Mouse (Mus musculus): ENCODE measurements at regions not wholly inside any gene's neighbourhood (a gene's known extent, or its start where the extent isn't known, plus 50 kb on each side); places are given as distances from the start of the nearest gene placed in this dataset.

DNA sequence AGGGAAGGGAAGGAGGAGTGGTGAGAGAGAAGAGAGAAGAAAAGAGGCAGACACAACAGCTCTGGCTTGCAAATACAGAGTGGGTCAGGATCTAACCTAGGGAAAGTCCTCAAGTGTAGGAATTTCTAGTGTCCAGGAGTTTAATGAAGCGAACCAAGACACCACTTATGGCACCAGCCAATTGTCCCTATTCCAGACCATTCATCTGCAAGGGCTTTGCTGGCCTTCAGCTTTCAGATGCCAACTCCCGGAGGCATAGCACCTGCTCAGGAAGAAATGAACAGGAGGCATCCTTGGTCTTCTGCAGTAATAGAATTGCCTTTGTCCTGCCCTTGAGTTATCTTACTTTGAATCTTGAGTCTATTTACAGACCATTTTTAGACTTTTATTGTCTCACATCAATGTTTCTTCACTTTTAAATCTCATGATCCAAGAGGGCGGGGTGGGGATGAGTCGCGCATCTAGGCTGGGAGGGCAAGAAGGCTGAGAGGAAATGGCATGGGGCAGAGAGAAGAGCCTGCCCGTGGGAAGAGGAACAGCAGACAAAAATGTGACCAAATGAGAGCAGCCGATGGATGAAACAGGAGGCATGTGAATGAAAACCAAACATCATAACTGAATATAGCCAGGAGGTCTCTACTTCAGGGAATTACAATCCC, 190.1 kb upstream of the Hmga2 start:
- no peak for DNase-seq

DNA sequence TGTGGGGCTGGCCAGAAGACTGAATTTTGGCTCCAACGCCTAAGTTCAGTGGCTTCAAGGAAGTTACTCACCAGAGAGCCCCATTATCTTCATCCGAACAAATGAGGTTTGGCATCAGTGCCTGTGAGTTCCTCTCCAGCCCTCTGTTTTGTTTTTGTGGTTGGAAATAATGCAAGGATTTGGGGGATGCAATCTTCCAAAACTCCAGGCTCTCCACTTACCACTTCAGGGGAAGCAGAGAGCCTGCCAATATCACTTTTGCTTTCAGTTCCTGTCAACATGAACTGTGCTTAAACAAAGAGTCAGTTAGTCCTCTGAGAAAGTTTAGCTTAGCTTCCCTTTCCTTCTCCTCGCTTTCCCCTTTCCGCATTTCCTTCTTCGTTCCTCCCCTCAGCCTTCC, 189.4 kb upstream of the Hmga2 start:
- no peak for DNase-seq

DNA sequence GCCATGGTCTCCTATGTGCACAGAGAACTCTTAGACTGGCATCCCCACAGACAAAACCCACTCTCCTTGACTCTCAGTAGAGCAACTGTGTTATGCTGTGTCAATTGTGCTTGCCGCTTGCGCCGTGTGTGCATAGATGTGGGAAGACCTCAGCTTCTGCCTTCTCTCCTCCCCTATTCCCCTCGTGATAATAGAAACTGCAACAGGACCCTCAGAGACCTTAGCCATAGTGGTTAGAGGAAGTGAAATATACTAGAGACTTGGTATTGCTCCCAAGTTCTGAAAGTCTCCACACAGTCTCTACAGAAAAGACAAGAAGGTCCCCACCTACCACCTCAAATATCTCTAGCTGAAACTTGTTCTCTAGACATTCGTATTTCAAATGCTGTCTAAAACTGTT, 188.2 kb upstream of the Hmga2 start:
- no peak for DNase-seq

- DNase-seq: peak; percentile 18
Measured at GRCm38 (mm10) chr10:120663396-120663795, 187.1 kb upstream of the Hmga2 start.

- no peak for DNase-seq
Measured at GRCm38 (mm10) chr10:120660503-120660902, 184.2 kb upstream of the Hmga2 start.

DNA sequence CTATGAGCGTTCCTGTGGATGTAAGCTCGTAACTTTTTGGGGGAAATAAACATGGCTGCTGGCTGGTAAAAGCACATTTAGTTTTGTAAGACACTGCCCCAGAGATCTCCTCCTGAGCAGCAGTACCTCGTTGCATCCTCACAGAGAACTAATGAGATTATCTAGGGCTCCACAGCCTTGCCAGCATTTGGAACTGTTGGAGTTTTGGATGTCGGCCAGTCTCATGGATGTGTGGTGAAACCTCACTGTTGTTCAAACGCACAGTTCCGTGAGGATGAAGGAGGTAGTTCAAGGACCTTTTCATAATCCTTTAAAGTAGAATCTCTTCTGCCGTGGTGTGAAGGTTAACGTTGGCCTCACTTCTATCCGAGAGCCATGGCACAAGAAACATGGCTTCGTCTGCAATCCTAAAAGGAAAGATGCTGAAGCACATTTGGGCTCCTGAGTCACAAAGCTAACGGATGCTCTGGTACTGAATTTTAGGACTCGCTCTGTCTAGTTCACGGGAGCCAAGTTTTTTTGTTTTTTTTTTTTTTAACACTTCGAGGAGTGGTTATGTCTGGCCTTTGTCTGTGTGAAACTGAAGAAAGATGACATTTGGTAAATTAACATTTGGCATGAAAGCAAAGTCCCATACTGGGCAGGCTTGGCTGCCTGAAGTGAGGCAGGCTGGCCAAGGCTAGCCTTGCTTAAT, 179.1 kb upstream of the Hmga2 start:
- no peak for DNase-seq

DNA sequence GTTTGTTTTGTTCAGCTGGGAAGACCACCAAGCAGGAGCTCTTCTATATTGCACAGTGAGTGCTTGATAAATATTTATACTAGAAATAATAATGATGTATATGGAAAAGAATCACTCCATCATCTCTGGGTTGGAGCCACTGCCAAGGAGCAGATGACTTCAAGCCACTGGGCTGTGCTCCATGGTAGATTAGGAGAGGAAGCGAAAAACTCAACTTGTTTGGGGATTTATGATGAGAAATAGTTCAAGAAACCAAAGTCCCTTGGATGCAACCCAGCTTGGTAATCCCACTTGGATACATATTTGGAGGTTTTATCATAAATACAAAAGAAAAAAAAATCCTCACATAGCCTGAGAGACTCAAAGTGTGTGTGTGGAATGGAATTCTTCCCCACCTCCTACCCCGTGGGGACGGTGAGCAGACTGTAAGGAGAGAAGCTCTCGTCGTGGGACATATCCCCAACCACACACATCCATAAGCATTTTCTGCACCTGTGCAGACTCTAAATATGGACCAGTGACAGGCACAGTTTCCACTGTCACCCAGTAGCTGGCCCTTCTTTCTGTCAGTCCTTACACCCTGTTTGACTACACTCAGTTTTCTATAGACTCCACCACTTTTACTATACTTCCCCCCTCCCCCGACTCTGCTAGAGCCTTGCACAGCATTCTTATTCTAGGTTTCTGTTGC, 176.4 kb upstream of the Hmga2 start:
- DNase-seq: no peak

DNA sequence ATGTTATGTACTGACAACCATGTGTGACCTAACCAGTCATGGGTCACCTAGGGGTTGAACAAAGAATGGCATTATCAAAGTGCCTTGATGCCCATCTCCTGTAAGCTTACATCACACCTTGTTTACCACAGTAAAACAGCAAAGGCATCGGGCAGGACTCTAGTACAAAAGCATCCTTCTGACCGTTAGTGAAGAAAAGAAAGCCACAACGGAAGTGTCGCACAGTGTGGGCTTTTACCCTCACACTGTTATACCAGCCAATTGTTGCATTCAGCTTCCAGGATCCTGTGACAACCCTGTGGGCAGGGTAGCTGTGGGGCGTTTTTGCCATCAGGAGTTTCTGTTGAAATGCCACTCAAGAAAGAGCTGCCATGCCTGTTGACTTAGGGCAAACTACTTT, 175.6 kb upstream of the Hmga2 start:
- no peak for DNase-seq

- DNase-seq: no peak
Measured at GRCm38 (mm10) chr10:120650336-120650735, 174.1 kb upstream of the Hmga2 start.

DNA sequence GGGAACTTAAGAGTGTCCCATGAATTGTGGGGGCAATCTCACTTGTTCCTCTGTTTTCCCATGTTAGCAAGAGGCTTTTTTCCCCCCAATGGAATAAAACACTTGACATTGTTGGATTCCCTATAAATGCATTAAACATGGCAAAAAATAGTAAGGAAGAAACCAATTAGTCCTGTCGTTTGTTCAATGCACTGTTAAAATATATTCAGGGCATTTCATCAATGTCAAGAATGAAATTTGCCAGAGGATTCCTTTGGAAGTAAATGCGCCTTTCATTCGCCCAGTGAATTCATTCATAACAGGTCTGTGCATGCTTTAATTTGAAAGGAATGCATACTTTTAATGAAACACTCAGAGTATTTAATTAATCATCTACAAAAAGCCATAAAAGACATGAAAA, 172.5 kb upstream of the Hmga2 start:
- no peak for DNase-seq

DNA sequence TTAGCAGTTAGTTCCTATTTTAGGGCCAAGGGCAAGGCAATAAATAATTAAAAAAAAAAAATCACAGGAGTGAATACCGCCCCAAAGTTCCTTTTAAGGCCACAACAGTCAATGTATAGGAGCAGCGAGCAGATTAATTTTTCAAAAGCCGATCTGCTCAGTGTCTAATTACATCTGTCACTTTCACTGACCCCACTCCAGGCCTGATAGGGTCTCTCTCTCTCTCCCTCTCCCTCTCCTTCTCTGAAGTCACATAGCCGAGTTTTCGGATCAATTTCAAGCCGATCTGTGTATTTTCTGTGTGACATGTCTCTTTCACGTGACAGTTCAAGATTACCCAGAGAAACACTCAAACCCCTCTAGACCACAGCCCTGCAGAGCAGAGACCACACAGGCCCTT, 171.8 kb upstream of the Hmga2 start:
- no peak for DNase-seq

DNA sequence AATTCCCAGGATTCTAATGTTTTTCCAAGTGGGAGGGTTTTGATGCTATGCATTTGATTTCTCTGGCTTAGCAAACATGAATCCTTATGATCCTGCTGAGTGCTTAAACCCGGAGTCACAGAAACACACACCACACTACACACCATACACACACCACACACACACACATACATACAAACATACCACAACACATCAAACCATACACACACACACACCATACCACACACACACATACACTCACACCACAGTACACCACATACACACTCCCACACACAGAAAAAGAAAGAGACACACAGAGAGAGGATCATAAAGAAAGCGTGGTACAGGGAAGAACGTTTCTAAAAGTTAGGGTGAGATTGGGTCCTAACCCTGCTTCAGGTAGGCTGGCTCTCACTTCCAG, 171.1 kb upstream of the Hmga2 start:
- DNase-seq: no peak

DNA sequence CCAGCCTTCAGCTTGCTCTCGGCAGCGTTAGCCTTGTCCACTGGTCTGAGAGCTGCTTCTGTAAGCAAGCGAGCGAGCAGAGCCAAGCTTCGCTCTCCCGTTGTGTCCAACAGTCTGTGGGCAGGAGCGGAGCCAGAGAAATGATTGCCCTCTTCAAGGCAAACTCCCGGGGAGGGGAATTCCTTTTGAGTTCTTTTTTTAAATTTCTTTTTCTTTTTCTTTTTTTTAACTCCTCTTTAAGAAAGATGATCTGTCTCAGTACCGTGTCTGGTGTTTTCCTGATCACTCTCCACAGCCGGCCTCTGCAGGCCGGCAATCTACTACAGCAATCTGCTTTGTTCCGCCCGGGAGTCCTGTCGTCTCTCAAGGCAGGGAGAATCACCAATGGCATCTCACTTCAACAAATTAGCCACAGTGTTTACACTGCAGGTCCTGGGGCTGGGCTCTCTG, 170.6 kb upstream of the Hmga2 start:
- peak; percentile 30 for DNase-seq

GRCm38 (mm10) chr10:120640847-120641246, 164.6 kb upstream of the Hmga2 start:
- no peak for DNase-seq

- no peak for DNase-seq
Measured at GRCm38 (mm10) chr10:120638316-120638715, 162.0 kb upstream of the Hmga2 start.

- peak; percentile 91 for DNase-seq
Measured at GRCm38 (mm10) chr10:120635818-120636543, 159.7 kb upstream of the Hmga2 start.

DNA sequence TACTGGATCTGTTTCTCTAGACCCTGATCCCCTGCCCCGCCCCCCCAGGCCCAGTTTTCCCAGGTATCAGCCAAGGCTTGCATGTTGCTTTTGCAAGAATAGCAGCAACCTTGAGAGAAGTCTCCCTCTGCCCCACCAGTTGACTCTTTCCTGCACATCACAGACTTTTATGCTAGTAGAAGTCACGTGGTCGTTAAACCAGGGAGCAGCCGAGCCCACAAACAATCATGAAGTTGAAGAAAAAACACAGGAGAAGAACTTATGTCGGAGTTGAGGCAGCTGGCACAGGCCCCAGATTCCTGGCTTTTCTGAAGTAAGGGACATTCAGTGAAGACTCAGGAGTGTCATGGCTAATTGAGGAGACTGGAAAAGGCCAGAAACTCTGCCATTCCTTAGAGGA, 158.9 kb upstream of the Hmga2 start:
- DNase-seq: no peak

- DNase-seq: no peak
Measured at GRCm38 (mm10) chr10:120632071-120632470, 155.8 kb upstream of the Hmga2 start.

GRCm38 (mm10) chr10:120628066-120628465, 151.8 kb upstream of the Hmga2 start:
- DNase-seq: no peak

- no peak for DNase-seq
Measured at GRCm38 (mm10) chr10:120625474-120625873, 149.2 kb upstream of the Hmga2 start.

- no peak for DNase-seq
Measured at GRCm38 (mm10) chr10:120624203-120624942, 148.1 kb upstream of the Hmga2 start.

DNA sequence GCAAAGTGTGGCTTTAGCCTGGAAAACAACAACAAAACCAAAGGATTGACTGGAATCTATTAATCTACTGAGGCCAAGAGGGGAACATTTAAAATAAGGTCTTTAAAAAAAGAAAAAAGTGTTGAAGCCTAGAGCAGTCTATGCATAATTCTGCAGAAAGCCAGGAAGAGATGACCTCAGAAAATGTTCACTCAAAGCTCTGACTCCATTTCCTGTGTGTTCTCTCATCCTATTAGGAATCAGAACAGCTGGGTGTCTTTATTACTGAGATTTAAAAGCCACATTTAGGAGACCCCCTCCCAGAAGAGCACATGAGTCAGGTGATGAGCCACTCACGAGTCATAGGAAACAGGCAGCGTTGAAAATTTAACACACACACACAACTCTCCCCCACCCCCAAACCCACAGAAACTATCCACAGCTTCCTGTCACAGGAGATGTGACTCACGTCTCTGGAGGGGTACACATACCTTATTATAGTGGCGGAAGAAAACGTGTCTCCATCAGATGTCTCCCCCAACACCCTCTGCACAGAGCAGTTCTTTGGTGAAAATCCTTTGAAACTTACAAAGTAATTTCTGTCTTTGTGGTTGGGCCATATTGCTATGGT, 140.2 kb upstream of the Hmga2 start:
- no peak for DNase-seq
